Mouse (Mus musculus) hindbrain, postnatal 0 days (tissue): ENCODE data around the gene Zfp385b. TPM values are rescaled to one million over a fixed set of nuclear protein-coding genes. Genes with fewer than 3 reads are reported as not detected.

Experiments used
- ATAC-seq: fragments of 200-750 bp; cut with Nextera tagmentation; 2 replicates; pipeline ENCODE4 v1.8.0; 2017; ENCODE audit warnings: mild to moderate bottlenecking, moderate TSS enrichment, moderate library complexity
- DNase-seq: peaks from one replicate; pipeline ENCODE4 v3.0.0-alpha.2; 2015; ENCODE audit warnings: low spot score
- H3K27ac ChIP-seq: fragments of 300-500 bp; sonication (generic); 2 replicates; pipeline ENCODE4 v1.5.1; 2014; ENCODE audit warnings: mild to moderate bottlenecking
- H3K27me3 ChIP-seq: fragments of 300-500 bp; sonication (generic); 2 replicates; pipeline ENCODE4 v1.6.1; 2014; ENCODE audit warnings: low read length, mixed read lengths; ENCODE audit not compliant: insufficient read depth
- H3K36me3 ChIP-seq: fragments of 300-500 bp; sonication (generic); 2 replicates; pipeline ENCODE4 v1.6.1; 2014; ENCODE audit warnings: low read length, mixed read lengths; ENCODE audit not compliant: insufficient read depth
- H3K4me1 ChIP-seq: fragments of 300-500 bp; sonication (generic); 2 replicates; pipeline ENCODE4 v1.6.1; 2014; ENCODE audit warnings: antibody characterized with exemption, low read length, mixed read lengths; ENCODE audit not compliant: insufficient read depth
- H3K4me2 ChIP-seq: fragments of 300-500 bp; sonication (generic); 2 replicates; pipeline ENCODE4 v1.6.1; 2014; ENCODE audit warnings: low read depth, mild to moderate bottlenecking, low read length, moderate library complexity, mixed read lengths
- H3K4me3 ChIP-seq: fragments of 300-500 bp; sonication (generic); 2 replicates; pipeline ENCODE4 v1.5.1; 2014; ENCODE audit warnings: low read length
- H3K9ac ChIP-seq: fragments of 300-500 bp; sonication (generic); replicated peaks from 2 replicates; pipeline ENCODE4 v1.6.1; 2014; ENCODE audit warnings: mild to moderate bottlenecking, low read length, moderate library complexity, mixed read lengths
- H3K9me3 ChIP-seq: fragments of 300-500 bp; sonication (generic); 2 replicates; pipeline ENCODE4 v1.6.1; 2016; ENCODE audit warnings: low read length, mixed read lengths
- CTCF ChIP-seq: IDR thresholded peaks from 2 replicates; pipeline ENCODE4 v1.5.1; 2016; ENCODE audit warnings: antibody characterized with exemption, control low read depth, low read depth
- WGBS: fragments of 180-500 bp; shearing (Covaris S2); extraction: QIAGEN DNeasy Blood & Tissue Kit; methylation state at CpG from one replicate; pipeline ENCODE4 v1.1.7; 2014; 5-methylcytosine and 5-hydroxymethylcytosine counted together
- polyA plus RNA-seq: library from polyadenylated mRNA; unstranded; fragments of >200 nt; fragmentation: Nextera tagmentation; extraction: Ambion mirVana; gene quantifications from 2 replicates; pipeline ENCODE4 v1.2.1, GENCODE M21; 2015
- total RNA-seq: library from RNA; depleted of rRNA; stranded (reverse); fragments of >200 nt; gene quantifications from 2 replicates; pipeline ENCODE4 v1.2.3, GENCODE M21; 2014

Gene Zfp385b
- total and polyA plus RNA-seq, 2 experiments from 2014 or later, result 15.5 to 23.4 TPM

- 90% methylated on average over 4 of the region's 4 CpGs for WGBS
Observed at GRCm38 (mm10) chr2:77587387-77587786, 232.1 kb downstream of the Zfp385b start.

DNA sequence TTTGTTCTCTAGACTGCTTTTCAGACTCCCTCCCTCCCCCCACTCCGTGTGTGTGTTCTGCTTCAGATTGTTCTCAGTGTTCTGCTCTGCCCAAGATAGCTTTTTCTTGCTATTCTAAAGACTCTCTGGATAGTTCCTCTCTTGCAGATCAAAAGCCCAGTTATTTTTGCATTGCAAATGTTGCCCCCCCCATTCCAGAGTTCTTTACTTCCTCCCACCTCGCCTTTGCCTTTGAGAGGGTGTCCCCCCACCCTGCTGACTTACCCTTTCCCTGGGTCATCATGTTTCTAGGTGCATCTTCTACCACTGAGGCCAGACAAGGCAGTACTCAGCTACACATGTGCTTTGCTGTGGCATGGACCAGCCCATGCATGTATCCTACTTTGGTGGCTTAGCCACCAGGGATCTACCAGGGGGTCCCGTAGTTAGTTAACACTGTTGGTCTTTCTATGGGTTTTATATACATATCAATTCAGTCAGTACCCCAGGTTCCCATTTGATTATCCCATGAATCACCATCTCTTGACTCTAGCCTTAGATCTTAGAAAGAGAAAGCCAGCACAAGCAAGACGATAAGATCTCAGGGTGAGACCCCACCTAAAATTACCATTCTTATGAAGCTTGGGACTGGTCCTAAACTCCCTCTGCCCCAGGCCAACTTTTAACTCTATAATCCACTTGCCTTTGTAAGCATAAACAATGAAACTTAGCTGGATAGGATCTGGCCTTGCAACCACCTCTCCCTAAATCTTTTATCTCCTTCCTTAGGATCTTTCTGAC, 232.7 kb downstream of the Zfp385b start:
- no peak overlapping the region for H3K4me2 ChIP-seq
- 0 out of 2 replicates have a peak, but pooled peaks cover 4% of the 10 kb centered on the region for H3K9me3 ChIP-seq
- H3K36me3 ChIP-seq, result no peaks in the 10 kb centered on the region
- ATAC-seq (no peak), DNase-seq (no peak)
- H3K27me3 ChIP-seq, result no peaks in the 10 kb centered on the region
- 78% methylated on average over 4 of the region's 4 CpGs for WGBS
- H3K9ac ChIP-seq, result no peak overlapping the region
- H3K4me3 ChIP-seq, result no peak overlapping the region
- H3K4me1 ChIP-seq, result no peaks in the 10 kb centered on the region; the same call in none of the 2 replicates
- H3K27ac ChIP-seq, result no peak overlapping the region
- TF ChIP-seq CTCF, result no peak

More at GRCm38 (mm10) chr2:77587387-77587786, 232.1 kb downstream of the Zfp385b start:
- Histone ChIP-seq H3K4me3 (no peak overlapping the region), H3K27ac (no peak overlapping the region), H3K36me3 (no peaks in the 10 kb centered on the region), H3K4me2 (no peak overlapping the region), H3K4me1 (no peaks in the 10 kb centered on the region; the same call in none of the 2 replicates), H3K27me3 (no peaks in the 10 kb centered on the region), H3K9ac (no peak overlapping the region), H3K9me3 (0 out of 2 replicates have a peak, but pooled peaks cover 4% of the 10 kb centered on the region)
- no peak for ATAC-seq
- DNase-seq, result no peak
- no peak for TF ChIP-seq CTCF

DNA sequence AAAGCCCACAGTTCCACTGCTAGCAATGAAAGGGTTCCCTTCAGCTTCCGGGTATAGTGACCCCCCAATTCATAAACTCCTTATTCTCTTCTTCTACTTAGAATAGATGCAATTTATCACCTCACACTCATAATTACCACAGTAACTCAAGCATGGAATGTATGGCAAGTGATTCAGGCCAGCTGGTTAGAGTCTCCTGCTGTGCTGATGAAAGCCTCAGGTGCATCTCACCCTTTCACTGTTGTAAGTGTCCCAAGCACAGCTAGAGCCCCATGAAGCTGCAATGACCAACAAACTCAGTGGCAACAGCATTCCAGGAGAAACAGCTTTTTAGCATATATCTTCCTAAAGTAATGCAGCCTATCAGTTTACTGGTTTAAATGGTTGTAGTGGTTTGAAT, 235.9 kb downstream of the Zfp385b start:
- 0 out of 2 replicates have a peak, but pooled peaks cover 4% of the 10 kb centered on the region for H3K9me3 ChIP-seq
- no peak overlapping the region for H3K4me3 ChIP-seq
- no peak overlapping the region for H3K9ac ChIP-seq
- no peaks in the 10 kb centered on the region; the same call in 1 of the 2 replicates for H3K4me1 ChIP-seq
- H3K27me3 ChIP-seq, result no peaks in the 10 kb centered on the region
- H3K27ac ChIP-seq, result no peak overlapping the region
- 58% methylated on average over 1 of the region's 1 CpGs for WGBS
- DNase-seq (no peak), ATAC-seq (no peak; the same call in 1 of the 2 replicates)
- TF ChIP-seq CTCF, result no peak
- no peaks in the 10 kb centered on the region for H3K36me3 ChIP-seq
- H3K4me2 ChIP-seq, result no peak overlapping the region

- Histone ChIP-seq H3K9ac (no peak overlapping the region), H3K4me3 (no peak overlapping the region), H3K4me1 (no peaks in the 10 kb centered on the region), H3K9me3 (no peaks in the 10 kb centered on the region), H3K36me3 (no peaks in the 10 kb centered on the region), H3K4me2 (no peak overlapping the region), H3K27me3 (no peaks in the 10 kb centered on the region), H3K27ac (no peak overlapping the region)
- no peak for TF ChIP-seq CTCF
- DNase-seq (no peak), ATAC-seq (no peak)
- 85% methylated on average over 1 of the region's 1 CpGs for WGBS
Observed at GRCm38 (mm10) chr2:77576571-77576970, 242.9 kb downstream of the Zfp385b start.

DNA sequence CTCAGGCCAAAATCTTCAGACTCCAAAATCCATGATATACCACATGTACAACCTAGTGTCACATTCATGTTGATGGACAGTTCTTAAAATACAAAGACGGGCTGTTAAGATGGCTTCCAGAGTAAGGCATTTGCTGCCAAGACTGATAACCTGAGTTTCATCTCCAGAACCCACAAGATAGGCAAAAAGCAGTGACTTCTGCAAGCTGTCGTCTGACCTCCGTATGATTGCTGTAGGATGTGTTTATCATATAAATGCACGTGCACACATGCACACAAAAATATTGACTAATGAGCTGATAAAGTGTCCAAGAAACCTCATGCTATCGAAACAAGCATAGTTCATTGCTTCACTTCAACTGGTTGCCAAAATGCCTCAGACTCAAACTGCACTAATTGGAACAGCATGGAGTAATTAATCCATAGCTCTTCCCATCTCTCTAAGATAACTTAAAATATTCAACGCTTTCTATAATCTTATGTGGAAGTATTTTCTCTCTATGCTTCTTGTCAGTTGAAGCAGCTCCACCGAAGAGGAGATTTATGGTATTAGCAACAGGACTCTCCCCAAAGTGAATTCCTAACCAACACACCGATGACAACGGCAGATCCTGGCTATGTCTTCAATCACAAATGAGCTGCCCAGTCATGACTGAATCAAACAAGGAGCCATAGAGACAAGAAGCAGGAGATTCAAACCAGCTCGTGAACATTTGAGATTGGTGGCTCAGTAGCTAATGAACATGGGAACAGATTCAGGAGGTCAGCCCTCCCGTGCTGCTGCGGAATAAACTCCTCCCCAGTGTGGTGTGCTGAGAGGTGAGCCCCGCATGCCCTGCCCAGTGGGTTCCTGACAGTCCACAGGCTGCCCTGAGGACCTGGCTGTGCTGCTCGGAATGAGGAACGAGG, 251.7 kb downstream of the Zfp385b start:
- DNase-seq, result no peak
- WGBS, result 80% methylated on average over 15 of the region's 15 CpGs
- H3K4me1 ChIP-seq, result no peaks in the 10 kb centered on the region
- H3K36me3 ChIP-seq, result no peaks in the 10 kb centered on the region
- H3K27ac ChIP-seq, result no peak overlapping the region
- H3K27me3 ChIP-seq, result no peaks in the 10 kb centered on the region
- no peak for ATAC-seq
- no peak overlapping the region for H3K4me3 ChIP-seq
- H3K9ac ChIP-seq, result no peak overlapping the region
- H3K9me3 ChIP-seq, result no peaks in the 10 kb centered on the region
- H3K4me2 ChIP-seq, result no peak overlapping the region
- TF ChIP-seq CTCF, result no peak

- no peak overlapping the region for H3K4me3 ChIP-seq
Observed at GRCm38 (mm10) chr2:77563706-77564105, 255.7 kb downstream of the Zfp385b start.

More at GRCm38 (mm10) chr2:77563706-77564105, 255.7 kb downstream of the Zfp385b start:
- Histone ChIP-seq H3K4me2 (no peak overlapping the region), H3K4me1 (no peaks in the 10 kb centered on the region), H3K27ac (no peak overlapping the region), H3K36me3 (no peaks in the 10 kb centered on the region), H3K9me3 (no peaks in the 10 kb centered on the region), H3K27me3 (no peaks in the 10 kb centered on the region), H3K9ac (no peak overlapping the region)
- no peak for TF ChIP-seq CTCF
- no peak for ATAC-seq
- WGBS, result 53% methylated on average over 1 of the region's 1 CpGs
- DNase-seq, result no peak
